Mouse (Mus musculus): ENCODE results near the gene Crot.
"Not testable (repeated sequence)": the region's sequence is repeated elsewhere in the genome, so short reads cannot be mapped to it uniquely, and the experiment has no call there.

The Crot gene

DNA sequence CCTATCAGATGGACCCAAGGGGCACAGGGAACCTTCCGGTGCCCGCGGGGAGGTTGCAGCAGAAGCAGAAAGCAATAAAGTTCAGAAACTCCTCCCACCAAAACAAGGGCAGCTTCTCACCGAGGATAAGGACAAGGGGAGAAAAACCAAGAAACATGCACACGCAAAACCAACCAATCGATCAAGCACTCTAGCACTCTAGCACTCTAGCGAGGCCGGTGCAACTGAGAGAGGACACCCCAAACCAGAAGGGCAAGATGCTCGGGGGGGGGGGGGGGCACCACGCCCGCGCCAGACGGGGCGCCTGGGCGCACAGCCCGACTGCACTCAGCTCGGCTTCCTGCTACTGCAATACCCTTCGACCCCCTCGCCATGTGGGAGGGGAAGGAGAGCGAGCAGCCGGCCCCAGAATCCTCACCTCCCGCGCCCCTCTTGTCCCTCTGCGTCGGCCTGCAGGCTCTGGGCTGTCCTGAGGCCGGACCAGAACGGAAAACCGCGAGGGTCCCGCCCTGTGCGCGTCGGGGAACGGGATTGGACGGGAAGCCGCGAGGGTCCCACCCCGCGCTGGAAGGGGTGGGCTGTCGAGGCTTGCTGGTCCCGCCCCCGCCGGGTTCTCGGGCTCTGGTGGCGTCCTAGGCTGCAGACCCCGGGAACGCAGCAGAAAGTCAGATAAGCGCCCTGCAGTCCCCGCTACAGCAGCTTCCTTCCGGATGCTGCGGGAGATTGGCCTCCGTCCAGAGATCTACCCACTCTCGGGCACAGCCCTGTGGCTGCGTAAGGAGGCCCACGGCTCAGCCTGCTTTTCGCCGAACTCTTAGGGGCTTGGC lies at the start of gene Crot:
Crot (minus strand) TSS at position 639 of the 827 bp plus-strand sequence.
- DNase-seq = peak; percentile 95

DNA sequence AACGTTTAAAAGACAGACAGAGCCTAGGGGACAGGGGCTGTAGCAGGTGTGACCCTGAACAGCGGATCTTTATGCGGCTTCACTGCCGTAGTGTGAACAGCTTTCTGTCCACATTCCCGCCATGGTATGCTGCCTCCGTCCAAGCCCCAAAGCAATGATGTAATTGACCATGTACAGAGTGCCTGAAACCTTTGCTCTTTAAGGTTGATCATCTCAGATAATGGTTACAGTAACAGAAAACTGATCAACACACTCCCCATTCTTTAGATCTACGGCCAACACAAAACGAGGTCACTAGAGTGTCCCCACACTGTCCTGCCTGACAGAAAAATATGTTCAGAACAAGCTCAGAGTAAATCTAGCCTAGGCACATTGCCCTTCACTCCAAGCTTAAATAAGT lies 48.8 kb upstream of the Crot start:
- DNase-seq = no peak

DNA sequence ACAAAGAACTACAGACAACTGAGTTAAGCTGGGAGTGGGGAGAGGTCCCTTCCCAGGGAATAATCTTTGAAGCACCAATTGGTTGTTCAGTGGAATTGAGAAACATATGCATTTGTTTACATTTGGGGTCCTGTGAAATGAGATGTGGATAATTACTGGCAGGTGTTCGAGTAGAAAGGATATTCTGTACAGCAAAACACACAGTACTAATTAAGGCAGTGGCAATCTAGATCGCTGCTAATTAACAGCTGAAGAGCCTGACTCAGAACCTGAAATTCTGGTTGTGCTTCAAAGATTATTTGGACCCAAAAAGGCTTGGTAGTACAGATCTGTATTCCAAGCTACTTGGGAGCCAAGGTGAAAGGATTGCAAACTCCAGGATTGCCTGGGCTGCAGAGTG lies 47.7 kb upstream of the Crot start:
- DNase-seq = no peak

DNA sequence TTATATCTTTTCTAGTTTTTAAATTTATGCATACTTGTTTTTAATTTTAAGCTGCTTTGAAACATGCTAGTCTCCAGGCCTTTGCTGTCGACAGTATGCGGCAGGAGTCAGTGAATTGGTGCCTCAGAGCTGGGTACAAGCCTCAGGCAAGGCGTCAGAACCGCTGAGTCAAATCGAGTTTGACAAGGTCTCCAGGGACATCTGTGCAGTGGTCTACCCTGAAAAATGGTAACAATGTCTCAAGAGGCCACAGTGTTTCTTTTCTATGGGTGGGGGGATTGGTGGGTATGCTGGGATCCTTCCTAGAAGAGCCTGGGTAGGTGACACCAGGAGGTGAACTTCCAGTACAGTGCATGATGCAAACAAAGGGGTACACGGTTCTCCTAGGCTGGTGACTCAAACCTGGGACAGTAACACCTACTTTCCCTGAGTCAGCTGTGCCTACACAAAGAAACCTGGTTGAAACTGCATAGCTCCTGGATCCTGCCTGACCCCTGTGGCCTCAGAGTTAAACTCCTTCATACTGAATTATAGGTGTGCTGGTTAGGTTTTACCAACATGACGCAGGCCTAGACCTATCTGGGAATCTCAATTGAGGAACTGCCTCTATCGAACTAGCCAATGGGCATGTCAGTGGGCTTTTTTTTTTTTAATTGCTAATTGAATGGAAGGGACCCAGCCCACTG lies 46.6 kb upstream of the Crot start:
- no peak for DNase-seq

DNA sequence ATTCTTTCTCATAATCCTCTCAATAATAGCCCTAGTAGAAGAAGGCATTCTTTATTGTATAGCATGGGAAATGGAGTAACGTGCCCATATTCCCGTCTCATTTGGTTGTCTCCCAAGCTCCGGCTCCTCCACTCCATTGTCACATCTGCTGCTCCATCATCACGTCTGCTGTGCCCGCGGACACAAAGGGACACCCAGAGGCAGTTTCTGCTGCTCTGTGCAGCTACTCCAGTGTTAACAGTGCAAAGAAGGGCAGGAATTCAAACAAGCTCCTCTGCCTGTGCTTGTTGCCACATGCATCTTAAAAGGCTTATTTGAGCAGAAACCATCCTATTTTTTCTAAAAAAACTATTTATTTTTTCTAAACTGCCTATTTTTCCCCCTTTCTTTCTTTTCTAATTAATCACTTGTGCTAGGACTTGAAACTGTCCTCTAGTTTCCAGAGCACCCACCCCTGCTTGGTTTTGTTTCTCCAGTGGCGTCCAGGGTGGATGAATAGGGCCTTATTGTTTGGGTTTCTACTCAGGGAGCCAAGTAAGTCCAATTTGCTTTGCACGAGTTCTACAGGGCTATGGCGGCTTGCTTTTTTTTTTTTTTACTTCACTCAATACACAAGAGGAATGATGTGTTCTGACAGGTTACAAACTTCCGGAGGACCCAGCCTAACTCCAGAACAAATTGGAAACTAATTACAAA lies 45.7 kb upstream of the Crot start:
- no peak for DNase-seq

DNA sequence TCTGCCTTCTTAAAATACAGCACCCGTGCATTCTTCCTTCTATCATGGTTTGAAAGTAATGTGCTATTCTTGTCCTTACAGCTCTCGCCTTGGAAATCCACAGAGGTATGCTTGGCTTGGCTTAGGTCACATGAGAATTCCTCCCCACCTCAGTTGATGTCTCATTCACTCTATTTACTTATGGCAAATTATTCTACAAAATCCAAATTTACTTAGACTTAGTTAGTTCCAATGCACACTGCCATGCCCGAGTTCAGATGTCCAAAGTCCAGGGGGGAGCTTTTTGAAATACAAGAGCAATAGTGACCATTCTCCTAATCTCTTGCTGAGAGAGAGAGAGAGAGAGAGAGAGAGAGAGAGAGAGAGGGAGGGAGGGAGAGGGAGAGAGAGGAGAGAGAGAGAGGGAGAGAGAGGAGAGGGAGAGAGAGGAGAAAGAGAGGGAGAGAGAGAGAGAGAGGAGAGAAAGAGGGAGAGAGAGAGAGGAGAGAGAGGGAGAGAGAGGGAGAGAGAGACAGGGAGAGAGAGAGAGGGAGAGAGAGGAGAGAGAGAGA lies 43.6 kb upstream of the Crot start:
- DNase-seq = no peak

DNA sequence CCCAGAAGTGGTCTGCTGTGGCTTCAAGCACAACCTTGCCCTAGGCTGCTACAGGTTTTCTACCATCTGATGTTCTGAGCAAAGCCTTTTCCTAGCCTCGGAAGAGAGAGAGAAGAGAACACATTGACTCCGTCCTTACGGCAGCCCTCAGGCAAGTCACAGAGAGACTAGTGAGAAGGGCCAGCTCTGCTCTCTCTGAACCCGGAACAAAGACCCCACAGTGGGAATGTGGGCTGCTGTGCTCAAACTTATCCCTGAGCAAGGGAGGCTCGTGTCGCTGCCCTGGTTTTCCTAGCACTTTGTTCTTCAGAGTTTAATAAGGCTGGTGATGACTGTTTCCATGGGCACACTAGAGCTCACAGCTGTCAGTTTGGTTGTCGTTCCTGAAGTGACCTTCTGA lies 42.9 kb upstream of the Crot start:
- no peak for DNase-seq

DNA sequence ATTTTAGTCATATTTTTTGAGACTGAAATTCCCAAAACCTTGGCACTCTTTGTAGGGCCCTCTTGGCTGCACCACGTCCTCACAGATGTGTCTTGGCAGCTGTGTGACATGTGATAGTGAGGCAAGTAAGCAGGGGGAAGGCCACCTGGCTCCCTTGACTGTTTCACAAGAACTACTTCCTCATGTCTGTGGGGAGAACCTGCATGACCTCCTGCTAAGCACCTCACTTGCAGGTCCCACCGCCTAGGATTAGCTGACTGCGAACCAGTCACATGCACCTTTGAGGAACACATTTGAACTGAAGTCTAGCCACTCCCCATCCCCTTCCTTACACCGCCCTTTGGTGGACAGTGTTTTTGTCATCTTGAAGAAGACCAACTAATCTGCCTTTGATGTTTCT lies 40.2 kb upstream of the Crot start:
- peak; percentile 47 for DNase-seq

DNA sequence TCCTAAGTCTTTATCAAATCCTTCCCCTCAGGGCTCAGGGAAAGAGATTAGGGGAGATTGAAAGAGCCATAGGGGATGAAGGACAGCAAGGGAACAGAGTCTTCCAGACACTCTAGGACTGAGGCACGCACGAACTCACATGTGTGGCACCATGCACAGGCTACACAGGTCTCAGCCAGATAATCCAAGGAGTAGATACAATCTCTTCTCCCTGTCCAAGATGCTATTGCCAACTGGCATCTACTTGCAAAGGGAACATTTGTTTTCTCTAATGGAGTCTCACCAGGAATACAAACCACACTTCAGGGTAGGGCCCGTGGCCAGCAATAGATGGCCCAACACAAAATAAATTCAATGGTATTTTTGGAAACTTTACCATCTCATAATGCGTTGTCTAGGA lies 38.3 kb upstream of the Crot start:
- no peak for DNase-seq

DNA sequence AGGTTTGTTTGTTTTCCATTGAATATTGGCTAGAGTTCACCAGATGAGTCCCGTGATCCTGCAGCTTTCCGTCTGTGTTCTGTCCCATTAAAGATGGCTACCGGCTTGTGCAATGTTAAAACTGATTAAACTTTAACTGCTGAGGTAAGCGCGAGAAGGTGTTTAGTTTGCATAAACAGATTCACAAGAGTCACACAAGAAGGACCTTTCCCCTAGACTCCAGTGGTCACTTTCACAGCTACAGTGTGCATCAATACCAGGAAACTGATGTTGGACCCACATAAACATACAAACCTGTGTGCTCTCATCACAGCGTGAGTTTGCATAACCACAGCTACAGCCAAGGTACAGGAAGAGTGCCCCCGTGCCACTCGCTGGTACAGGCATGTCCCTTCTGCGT lies 37.4 kb upstream of the Crot start:
- DNase-seq = no peak

DNA sequence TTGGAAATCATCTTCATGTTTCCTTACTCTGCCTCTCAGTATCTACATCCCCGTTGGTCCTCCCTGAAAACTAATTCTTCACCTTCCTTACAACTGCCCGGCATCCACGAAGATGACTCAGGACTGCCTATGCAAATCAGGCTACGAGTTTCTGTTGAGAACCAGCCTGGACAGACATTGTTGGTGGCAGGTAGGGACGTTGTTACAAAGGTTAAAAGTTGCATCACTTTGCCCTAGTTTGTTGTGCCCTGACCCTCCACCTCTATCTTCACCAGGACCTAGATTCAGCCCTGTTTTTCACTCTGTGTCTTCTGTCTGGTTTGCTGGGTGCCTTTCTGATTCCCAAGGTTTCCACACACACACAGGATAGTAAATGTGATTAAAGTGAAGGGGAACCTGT lies 36.7 kb upstream of the Crot start:
- no peak for DNase-seq

DNA sequence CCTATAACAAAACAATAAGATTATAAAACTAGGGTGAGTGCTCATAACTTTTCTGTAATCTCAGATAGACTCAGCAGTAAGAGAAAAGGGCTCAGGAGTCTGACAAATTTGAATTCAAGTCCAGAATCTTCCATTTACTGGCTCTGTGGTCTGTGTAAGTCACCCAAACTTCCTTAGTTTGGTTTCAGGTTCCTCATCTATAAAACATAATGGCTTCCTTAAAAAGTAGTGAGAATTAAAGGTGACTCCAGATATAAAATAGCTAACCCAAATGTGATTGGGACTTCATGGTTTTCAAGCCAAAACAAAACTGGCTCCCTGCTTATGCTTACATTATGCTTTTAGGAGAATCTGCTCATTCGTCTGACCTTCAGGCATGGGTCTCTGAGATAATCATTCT lies 35.5 kb upstream of the Crot start:
- no peak for DNase-seq

DNA sequence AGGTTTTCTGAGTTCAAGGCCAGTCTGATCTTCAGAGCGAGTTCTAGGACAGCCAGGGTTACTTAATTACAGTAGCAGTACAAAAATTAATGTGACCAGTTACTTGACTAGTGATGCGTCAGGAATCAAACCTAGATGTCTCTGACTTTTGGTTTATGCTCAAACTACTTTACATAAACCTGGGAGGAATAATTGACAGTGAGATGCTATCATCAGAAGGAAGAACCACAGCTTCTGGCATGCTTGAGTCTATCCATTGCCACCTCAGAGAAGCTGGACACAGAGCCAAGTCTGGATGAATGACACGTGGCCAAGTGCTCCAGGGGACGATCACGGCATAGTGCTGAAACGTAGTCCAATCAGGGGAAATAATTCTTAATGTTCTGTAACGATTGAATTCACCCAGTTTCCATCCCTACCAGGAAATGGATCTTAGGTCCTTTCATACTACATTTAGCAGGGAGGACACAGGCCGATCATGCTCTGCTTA lies 35.0 kb upstream of the Crot start:
- no peak for DNase-seq

DNA sequence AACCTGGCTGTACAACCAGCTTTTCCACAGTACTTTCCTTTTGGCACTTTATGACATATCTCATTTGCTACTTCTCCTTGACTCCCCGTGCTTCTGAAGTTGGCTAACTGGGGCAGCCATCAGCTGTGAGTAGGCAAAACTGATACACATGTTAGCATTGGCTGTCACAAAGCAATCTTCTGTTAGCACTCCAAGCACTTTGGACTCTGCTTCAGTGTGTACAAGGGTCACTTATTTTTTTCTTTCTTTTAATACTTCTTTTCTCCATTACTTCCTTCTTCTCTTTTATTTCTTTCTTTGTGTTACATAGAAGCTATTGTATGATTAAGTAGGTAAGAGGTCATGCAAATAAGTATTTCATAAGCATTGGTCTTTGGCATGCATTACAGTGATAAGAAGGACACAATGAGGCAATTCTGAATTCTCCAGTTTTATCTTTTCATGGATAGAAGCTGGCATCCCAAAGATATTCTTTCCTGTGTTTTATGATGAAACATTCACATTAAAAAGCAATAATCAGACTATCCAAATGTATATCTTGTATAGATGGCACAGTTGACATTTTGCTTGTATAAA lies 31.2 kb upstream of the Crot start:
- DNase-seq = no peak

DNA sequence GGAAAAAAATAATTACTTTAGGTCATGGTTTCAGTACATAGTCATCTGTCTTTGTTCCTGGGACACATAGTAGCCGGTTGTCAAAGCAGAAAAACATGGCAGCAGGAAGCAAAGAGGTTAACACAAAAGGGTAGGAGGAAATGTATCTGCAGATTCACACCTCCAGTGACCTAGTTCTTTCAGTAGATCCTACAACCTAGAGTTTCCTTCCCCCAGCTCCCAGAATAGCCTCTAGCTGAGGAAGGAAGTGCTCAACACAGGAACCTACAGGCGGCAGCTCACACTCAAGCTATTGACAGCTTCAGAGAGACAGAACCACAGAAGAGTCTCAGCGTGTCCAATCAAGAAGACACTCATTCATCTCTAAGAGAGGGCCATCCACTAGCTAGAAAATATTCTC lies 18.2 kb upstream of the Crot start:
- peak; percentile 60 for DNase-seq

DNA sequence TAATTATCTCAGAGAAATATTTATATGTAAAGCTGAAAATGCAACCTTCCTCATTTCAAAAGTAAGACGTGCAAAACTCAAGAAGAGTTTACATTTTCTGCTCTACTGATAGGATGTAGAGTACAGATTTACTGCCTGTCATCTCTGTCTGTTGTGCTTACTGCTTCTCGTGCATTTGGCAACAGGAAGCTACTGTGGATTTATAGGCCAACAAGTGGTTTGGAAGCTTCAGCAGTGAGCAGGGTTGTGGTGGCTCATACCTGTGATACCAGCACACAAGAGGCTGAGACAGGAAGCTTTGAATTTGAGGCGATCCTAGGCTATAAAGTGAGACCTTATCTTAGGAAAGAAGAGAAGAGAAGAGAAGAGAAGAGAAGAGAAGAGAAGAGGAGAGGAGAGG lies 17.6 kb upstream of the Crot start:
- peak; percentile 42 for DNase-seq

DNA sequence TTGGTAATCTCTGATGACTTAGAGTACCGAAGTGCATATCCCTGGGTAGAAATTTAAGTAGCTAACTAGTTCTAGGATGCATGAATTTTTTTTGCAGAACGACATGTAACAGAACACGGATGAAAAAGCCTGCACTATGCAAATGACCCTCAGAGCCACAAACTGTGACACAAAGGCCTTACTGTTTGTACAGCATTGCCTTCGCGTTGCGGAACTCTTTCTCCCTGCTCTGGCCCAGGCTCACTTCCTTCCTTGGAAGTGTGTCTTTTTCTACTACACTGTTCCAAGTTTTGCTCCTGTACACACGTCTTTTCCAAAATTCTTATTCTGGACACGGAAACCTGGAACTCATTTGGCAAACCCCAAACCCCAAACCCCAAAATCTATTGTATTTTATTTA lies 14.2 kb upstream of the Crot start:
- DNase-seq = no peak

DNA sequence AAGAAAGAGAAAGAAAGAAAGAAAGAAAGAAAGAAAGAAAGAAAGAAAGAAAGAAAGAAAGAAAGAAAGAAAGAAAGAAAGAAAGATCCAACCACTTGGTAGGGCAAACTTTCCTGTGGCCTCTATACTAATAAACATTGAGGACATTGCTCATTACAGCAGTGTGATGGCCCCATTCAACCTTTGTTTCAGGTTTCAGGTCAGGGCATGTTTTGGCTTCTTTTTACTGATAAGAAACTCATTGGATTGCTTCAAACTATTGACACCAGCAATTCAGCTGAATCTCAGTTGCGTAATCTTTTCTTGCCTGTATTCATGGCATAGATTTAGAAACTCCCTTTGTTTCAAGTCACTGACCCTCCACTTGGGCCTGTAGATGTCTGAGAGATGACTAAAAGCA lies 13.0 kb upstream of the Crot start:
- DNase-seq = no peak

DNA sequence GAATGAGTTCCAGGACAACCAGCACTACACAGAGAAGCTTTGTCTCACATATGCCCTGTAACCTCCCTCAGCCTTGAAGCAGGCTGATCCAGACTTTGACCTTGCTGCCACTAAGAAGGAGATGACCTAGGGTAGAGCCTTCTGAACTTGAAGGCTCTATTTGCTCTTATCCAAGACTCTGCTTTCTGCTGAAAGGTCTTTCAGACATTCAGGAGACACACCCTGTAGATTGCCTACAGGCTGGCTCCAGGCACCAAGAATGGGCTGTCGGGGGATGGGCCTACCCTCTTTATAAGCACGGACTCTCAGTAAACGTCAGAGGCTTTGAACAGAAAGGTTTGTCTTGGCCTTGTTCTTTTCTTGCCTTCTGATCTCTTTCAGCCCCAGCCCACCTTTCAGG lies 9.5 kb upstream of the Crot start:
- DNase-seq = not testable (repeated sequence)

DNA sequence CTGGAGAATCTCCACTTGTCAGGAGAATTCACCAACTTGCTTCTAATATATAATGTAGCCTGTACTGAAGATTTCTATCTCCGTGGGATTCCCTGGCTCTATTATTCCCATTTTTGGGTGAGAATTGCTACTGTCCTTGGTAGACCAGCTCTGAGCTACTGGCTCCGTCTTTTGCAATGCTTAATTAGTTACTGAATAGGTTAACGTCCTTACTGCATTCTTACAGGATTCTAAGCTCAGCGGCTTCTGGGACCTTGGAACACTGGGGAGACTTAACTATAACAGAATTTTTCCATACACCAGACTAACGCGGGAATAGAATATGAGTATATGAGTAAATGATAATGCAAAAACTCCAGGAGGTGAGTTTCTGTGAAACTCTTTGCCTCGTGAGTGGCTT lies 2.9 kb upstream of the Crot start:
- not testable (repeated sequence) for DNase-seq

DNA sequence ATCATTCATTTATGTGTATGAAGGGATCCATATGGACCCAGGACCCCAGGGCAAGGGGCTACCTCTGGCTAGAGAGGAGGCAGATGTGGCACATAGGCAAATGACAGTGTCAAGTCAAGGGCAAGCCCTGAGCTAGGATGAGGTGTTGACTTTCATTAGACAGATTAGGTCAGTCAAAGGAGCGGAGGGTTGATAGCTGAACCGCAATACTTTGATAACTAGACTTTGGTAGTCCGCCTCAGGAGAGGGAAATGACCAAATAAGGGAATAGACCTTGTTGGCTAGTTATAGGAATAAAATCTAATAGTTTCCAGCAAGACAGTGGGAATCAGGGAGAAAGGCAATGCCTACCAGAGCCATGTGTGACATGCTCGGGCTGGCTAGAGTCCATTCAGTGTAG lies 2.0 kb upstream of the Crot start:
- DNase-seq = no peak

DNA sequence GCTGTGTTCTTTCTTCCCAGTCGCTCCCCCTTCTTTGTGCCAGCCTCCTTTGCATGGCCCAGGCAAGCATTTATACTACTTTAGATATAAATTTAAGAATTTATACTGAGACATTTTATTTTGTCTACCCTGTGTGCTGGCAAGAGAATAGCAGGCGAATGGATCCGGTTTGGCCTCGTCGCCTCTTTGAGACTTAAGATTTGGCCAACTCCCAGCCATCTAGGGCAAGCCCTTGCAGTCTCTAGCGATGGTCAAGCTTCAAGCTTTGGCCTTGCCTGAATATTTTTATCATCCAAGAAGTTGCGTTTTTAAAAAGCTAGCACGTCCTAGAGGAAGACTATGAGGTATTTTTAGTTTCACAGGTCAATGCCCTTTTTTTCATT lies 380 bp upstream of the Crot start:
- no peak for DNase-seq

DNA sequence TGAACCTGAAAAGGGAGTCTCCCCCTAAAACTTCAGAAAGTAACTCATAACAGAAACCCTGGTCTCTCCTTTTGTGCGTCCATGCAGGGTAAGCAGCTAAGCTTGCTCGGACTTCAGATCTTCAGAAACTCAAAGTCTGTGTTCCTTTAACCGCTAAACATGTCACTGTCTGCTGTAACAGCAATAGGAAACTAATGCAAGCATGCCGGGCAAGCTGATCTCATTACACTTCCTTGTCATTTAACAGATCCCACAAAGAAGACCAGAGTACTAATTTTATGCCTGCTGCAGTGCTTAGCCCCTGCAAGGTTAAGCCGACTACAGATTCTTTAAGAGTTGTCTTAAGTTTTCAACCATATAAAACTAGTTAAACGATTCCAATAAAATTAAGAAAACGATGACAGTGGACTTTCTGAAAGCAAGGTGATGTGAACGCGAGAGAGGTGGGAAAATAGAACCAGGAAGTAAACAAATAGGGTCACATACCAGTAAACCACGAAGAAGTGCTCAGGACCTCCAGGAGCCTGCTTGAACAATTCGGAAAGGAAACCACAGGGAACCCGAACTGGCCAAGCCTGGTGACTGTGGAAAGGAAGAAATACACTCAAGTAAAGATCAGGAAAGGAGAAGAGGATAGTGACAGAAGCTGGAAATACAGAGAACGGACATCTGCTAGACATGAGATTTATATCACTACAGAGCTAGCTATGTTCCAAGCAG lies 998 bp downstream of the Crot start:
- no peak for DNase-seq

Data from thymus, postnatal 14 days (tissue).